Mouse (Mus musculus): ENCODE measurements at regions not wholly inside any gene's neighbourhood (a gene's known extent, or its start where the extent isn't known, plus 50 kb on each side); places are given as distances from the start of the nearest gene placed in this dataset.

DNA sequence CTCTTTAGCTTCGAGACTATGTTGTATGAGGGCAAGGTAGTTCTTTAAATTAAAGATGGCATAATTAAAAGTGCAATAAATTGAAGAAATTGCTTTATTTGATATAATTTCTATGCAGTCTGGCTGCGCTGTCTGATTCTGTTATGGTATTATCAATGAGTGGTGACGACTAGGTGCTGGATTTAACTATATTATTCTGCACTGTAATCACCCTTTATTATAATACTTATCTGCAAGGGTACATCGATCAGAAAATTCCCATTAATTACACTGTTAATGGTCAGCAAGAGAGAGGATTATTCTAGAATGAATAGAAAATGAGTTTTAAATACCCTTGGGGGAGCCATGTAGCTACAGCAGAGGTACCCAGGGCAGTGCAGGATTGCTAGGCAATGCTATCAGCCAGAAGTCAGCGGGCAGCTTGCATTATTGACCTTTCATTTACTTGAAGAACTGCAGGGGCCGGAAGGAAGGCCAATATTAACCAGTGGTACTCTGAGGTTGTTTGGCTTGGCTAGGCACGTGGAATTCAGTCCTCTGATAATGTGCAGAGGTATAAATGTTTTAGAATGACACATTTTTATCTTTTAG is 509.3 kb upstream of the Igfbp7 start:
- TF ChIP-seq CTCF (IDR thresholded peaks at IDR 0.05; ENCODE audit: low read depth), result no peak
- no peak for TF ChIP-seq EP300 (optimal IDR thresholded peaks at IDR 0.05)
